Mouse (Mus musculus) megakaryocyte, embryonic 14.5 days (primary cell): ENCODE measurements around the gene Tut7. TPM values are rescaled to one million over a fixed set of nuclear protein-coding genes. Genes with fewer than 3 reads are reported as not detected.
"Not testable (repeated sequence)": the region's sequence is repeated elsewhere in the genome, so short reads cannot be mapped to it uniquely, and the experiment has no call there.

Source experiments
- H3K27me3 ChIP-seq: replicated peaks from 2 replicates; pipeline ENCODE3; 2012; ENCODE audit warnings: inconsistent platforms
- H3K36me3 ChIP-seq: replicated peaks from 2 replicates; pipeline ENCODE3; 2012; ENCODE audit warnings: low read length, inconsistent platforms, mixed read lengths
- H3K4me1 ChIP-seq: 2 replicates; pipeline ENCODE4 v1.6.1; 2012; ENCODE audit warnings: inconsistent platforms
- H3K4me3 ChIP-seq: replicated peaks from 2 replicates; pipeline ENCODE3; 2012; ENCODE audit warnings: moderate library complexity, mild to moderate bottlenecking, inconsistent platforms
- H3K9me3 ChIP-seq: 2 replicates; pipeline ENCODE4 v1.6.1; 2012; ENCODE audit warnings: inconsistent platforms
- FLI1 ChIP-seq: IDR thresholded peaks from 2 replicates; pipeline ENCODE4 v1.6.1; 2012; ENCODE audit warnings: low read length, inconsistent platforms, mixed read lengths
- GATA1 ChIP-seq: IDR thresholded peaks from 3 replicates; pipeline ENCODE4 v1.6.1; 2012; ENCODE audit warnings: mixed read lengths, low read length, inconsistent platforms, borderline replicate concordance
- polyA plus RNA-seq: library from polyadenylated mRNA; stranded (reverse); fragments of >175 nt; gene quantifications from 2 replicates; pipeline ENCODE4 v1.2.3, GENCODE M21; 2012; ENCODE audit warnings: low replicate concordance; ENCODE audit not compliant: insufficient read depth

Tut7 gene
- polyA plus RNA-seq, 1 experiment = 11.4 TPM

- H3K9me3 ChIP-seq = no peaks in the 10 kb centered on the region
- H3K4me1 ChIP-seq = peaks cover 30% of the 10 kb centered on the region
- TF ChIP-seq FLI1 (no peak), GATA1 (no peak)
These were observed 21.7 kb upstream of the Tut7 start for GRCm38 (mm10) chr13:59844661-59845060.

GRCm38 (mm10) chr13:59843976-59844375, 21.0 kb upstream of the Tut7 start:
- H3K4me1 ChIP-seq = peaks cover 35% of the 10 kb centered on the region
- TF ChIP-seq GATA1 (no peak), FLI1 (no peak)

More at GRCm38 (mm10) chr13:59844661-59845060, 21.7 kb upstream of the Tut7 start:
- no peaks in the 10 kb centered on the region for H3K36me3 ChIP-seq
- no peak overlapping the region for H3K4me3 ChIP-seq
- peaks cover 9% of the 10 kb centered on the region for H3K27me3 ChIP-seq

GRCm38 (mm10) chr13:59842226-59843210, 19.6 kb upstream of the Tut7 start:
- peak overlapping the region; percentile 90 for H3K4me3 ChIP-seq
- H3K36me3 ChIP-seq = no peaks in the 10 kb centered on the region
- peaks cover 9% of the 10 kb centered on the region for H3K27me3 ChIP-seq
- H3K4me1 ChIP-seq = peaks cover 40% of the 10 kb centered on the region
- no peak for TF ChIP-seq GATA1
- no peak for TF ChIP-seq FLI1
- H3K9me3 ChIP-seq = no peaks in the 10 kb centered on the region

More at GRCm38 (mm10) chr13:59843976-59844375, 21.0 kb upstream of the Tut7 start:
- H3K4me3 ChIP-seq = no peak overlapping the region
- peaks cover 9% of the 10 kb centered on the region for H3K27me3 ChIP-seq
- H3K9me3 ChIP-seq = no peaks in the 10 kb centered on the region
- no peaks in the 10 kb centered on the region for H3K36me3 ChIP-seq

GRCm38 (mm10) chr13:59841761-59842160, 18.8 kb upstream of the Tut7 start:
- H3K36me3 ChIP-seq, H3K27me3 ChIP-seq, H3K9me3 ChIP-seq: not testable (repeated sequence)
- H3K4me3 ChIP-seq = peak overlapping the region; percentile 14
- peaks cover 45% of the 10 kb centered on the region for H3K4me1 ChIP-seq

- Histone ChIP-seq H3K36me3 (no peaks in the 10 kb centered on the region), H3K4me3 (peak overlapping the region; percentile 62), H3K9me3 (no peaks in the 10 kb centered on the region), H3K4me1 (peaks cover 56% of the 10 kb centered on the region), H3K27me3 (peaks cover 9% of the 10 kb centered on the region)
- TF ChIP-seq GATA1 = no peak
- no peak for TF ChIP-seq FLI1
These were observed 17.7 kb upstream of the Tut7 start for GRCm38 (mm10) chr13:59840429-59841169.

- Histone ChIP-seq H3K9me3 (no peaks in the 10 kb centered on the region), H3K4me3 (peak overlapping the region; percentile 24), H3K36me3 (no peaks in the 10 kb centered on the region), H3K4me1 (peaks cover 69% of the 10 kb centered on the region), H3K27me3 (peaks cover 3% of the 10 kb centered on the region)
- TF ChIP-seq GATA1 (no peak), FLI1 (no peak)
These were observed 16.4 kb upstream of the Tut7 start for GRCm38 (mm10) chr13:59839356-59839755.

- TF ChIP-seq FLI1 (no peak), GATA1 (no peak)
- no peaks in the 10 kb centered on the region for H3K36me3 ChIP-seq
- H3K4me3 ChIP-seq = no peak overlapping the region
- peaks cover 77% of the 10 kb centered on the region for H3K4me1 ChIP-seq
- no peaks in the 10 kb centered on the region for H3K9me3 ChIP-seq
- H3K27me3 ChIP-seq = no peaks in the 10 kb centered on the region
These were observed 15.5 kb upstream of the Tut7 start for GRCm38 (mm10) chr13:59838464-59838863.

GRCm38 (mm10) chr13:59836811-59837210, 13.9 kb upstream of the Tut7 start:
- no peak for TF ChIP-seq GATA1
- TF ChIP-seq FLI1 = no peak
- no peak overlapping the region for H3K4me3 ChIP-seq
- no peaks in the 10 kb centered on the region for H3K36me3 ChIP-seq
- no peaks in the 10 kb centered on the region for H3K9me3 ChIP-seq
- no peaks in the 10 kb centered on the region for H3K27me3 ChIP-seq
- H3K4me1 ChIP-seq = peaks cover 71% of the 10 kb centered on the region

GRCm38 (mm10) chr13:59836101-59836798, 13.3 kb upstream of the Tut7 start:
- H3K36me3 ChIP-seq = no peaks in the 10 kb centered on the region
- no peak for TF ChIP-seq FLI1
- TF ChIP-seq GATA1 = no peak
- H3K4me3 ChIP-seq = peak overlapping the region; percentile 80
- H3K4me1 ChIP-seq = peaks cover 65% of the 10 kb centered on the region
- H3K27me3 ChIP-seq = no peaks in the 10 kb centered on the region
- H3K9me3 ChIP-seq = no peaks in the 10 kb centered on the region
